Mouse (Mus musculus) heart, adult 2 months (tissue): ENCODE measurements around the gene A930009A15Rik.

Source experiments
- CTCF ChIP-seq: fragments of 200-600 bp; IDR thresholded peaks from 2 replicates; pipeline ENCODE4 v1.8.1; 2022; ENCODE audit warnings: antibody characterized with exemption, mild to moderate bottlenecking, moderate library complexity
- POLR2A ChIP-seq: fragments of 200-500 bp; IDR thresholded peaks from 2 replicates; pipeline ENCODE4 v1.6.1; 2011; ENCODE audit warnings: mild to moderate bottlenecking, low read depth, low read length, control low read depth; ENCODE audit not compliant: insufficient read depth

DNA sequence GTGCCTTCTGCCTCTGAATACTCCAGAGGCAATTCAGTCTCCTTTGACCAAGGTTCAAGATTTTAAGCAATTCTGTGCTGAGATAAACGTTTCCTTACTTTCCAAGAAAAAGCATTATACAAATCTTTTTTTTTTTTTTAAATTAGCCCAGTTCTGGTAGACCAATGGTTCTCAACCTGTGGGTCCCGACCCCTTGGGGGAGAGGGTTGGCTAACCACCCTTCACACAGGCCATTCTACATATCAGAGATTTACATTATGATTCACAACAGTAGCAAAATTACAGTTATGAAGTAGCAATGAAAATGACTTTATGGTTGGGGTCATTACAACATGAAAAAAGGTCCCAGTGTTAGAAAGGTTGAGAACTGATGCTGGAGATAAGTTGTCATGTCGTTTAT, 18.7 kb upstream of the A930009A15Rik start:
- TF ChIP-seq POLR2A (no peak), CTCF (no peak)
